Mouse (Mus musculus) left cerebral cortex, adult 18-20 months (tissue): Measurements from ENCODE around the gene Ficd. TPM values are rescaled to one million over a fixed set of nuclear protein-coding genes. Genes with fewer than 3 reads are reported as not detected.
A peak's percentile ranks its signal among the peaks of the same experiment; 100 is the strongest.

Experiments
- DNase-seq, 2 experiments: peaks; one replicate each; pipeline ENCODE4 v3.0.0; 2021 to 2022; ENCODE audit warnings: low spot score in 2 of 2, mixed read lengths in 1 of 2
- long read RNA-seq, 2 experiments: library from polyadenylated mRNA; stranded (forward); transcript quantifications; one replicate each; pipeline ENCODE4 v2.0.0; 2021
- total RNA-seq, 2 experiments: library from RNA; stranded (reverse); gene quantifications; 2 replicates each; pipeline ENCODE4 v1.2.3; 2021

The Ficd gene
- 10 to 100 TPM; 11.8 to 13.2 TPM for total RNA-seq
- long read RNA-seq, experiment 1, transcript Ficd-201 (3 exons, 3,133 nt), result major isoform, 37 of 40 reads
- long read RNA-seq, experiment 1, partial matches to known transcripts, result 0 of 40 reads
- long read RNA-seq, experiment 1, other reads (novel, unspliced or antisense), result 3 of 40 reads
- long read RNA-seq, experiment 2, transcript Ficd-201 (3 exons, 3,133 nt), result major isoform, 23 of 31 reads
- long read RNA-seq, experiment 2, partial matches to known transcripts, result 8 of 31 reads
- long read RNA-seq, experiment 2, other reads (novel, unspliced or antisense), result 0 of 31 reads

GRCm38 (mm10) chr5:113735345-113736112 lies at the start of gene Ficd:
Ficd (plus strand) TSS chr5:113735803.
- peak; percentile 87 to 93 for DNase-seq

DNA sequence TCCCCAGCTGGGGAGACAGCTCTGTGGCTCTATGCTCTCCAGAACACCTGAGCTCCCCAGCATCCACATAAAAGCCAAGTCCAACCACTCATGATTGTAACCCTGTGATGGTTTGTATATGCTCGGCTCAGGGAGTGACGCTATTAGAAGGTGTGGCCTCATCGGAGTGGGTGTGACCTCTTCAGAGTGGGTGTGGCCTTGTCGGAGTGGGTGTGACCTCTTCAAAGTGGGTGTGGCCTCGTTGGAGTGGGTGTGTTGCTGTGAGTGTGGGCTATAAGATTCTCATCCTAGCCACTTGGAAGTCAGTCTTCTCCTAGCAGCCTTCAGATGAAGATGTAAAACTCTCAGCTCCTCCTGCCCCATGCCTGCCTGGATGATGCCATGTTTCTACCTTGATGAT lies 48.1 kb upstream of the Ficd start:
- no peak for DNase-seq

DNA sequence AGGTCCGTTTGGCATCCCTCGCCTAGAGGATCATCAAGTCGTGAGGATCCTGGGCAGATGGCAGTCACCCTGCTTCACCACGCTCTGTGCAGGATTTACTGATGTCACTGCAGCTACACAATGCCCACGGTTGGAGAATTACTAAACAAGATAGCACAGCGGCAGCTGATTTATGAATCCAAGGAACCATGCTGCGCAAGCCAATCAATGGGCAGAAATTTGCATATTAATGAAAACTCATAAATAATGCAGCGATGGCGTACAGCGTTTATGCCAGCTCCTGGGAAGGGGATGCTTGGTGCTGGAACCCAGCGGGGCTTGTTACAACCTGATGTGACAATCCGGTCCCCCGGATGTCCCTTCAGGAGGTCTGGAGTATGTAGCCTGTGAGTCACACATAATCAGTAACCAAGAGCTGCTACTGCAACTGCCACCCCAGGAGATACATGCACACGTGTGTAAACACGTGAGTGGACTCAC lies 45.5 kb upstream of the Ficd start:
- no peak for DNase-seq

- DNase-seq, result no peak
These were observed 44.7 kb upstream of the Ficd start for GRCm38 (mm10) chr5:113690866-113691265.

GRCm38 (mm10) chr5:113693196-113693755 lies 42.3 kb upstream of the Ficd start:
- no peak for DNase-seq

DNA sequence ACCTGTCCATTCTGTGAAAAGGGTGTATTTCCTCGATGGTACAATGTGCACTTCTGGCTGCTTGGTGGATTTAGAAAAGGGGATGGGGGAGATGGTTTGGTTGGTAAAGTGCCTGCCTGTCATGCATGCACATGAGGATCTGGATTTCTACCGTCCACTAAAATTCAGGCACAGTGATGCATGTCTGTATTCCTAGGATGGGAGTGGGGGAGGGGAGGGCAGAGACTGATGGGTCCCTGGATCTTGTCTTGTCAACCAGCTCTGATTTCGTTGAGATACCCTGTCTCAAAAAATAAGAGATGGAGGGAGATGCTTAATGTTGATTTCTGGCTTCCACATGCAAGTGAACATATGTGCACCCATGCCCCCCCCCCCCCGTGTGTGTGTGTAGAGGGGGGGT lies 41.6 kb upstream of the Ficd start:
- no peak for DNase-seq

DNA sequence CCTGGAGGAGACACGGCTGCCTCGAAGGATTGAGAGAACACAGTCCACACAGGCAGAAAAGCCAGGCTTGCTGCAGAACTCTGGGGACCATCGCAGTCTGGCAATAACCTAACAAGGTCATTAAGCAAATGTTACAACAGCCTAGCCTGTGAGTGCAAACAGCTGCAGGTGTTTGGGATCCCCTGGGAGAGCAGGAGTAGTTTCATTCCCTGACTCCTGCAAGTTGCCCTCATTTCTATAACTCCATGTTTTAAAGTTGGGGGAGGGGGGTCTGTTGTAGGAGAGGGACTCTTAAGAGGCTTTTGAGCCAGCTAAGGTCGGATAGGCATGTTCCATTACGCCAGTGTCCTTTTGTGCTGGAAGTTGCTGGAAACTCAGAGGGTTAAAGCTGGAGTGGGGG lies 41.2 kb upstream of the Ficd start:
- DNase-seq, result no peak

GRCm38 (mm10) chr5:113700388-113701023 lies 35.1 kb upstream of the Ficd start:
- no peak for DNase-seq

DNA sequence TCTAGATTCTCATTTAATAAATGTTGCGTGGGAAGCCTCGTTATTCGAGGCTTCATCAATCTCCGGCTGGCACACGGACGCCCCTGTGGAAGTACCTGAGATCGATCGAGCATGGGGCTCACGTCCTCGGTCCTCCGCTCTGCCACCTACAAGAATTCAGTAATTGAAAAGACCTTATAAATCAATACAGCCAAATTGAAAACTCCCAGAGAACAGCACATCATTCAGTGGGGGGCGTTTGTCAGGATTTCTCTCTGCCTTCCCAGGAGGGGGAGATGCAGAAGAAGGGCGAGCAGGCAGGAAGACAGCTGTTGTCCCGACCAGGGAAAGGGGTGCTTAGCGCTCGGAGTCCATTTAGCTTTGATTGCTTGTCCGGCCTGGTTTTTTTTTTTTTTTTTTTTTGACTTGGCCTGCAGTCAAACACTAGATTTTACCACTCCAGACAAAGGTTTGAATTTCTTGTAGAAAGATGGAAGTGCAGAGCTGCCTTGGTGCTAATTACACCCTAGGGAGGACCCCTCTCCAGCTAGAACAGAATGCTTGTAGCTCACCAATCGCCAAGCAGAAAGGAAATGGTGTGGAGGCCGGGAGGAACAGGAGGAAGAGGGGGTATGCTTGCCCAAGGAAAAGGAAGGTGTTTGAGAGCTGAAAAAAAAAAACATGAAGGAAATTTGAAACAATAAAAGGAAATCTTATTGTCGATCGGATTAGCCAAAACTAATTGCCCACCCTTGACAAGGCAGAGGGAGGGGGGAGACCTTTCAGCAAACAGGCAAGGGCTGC lies 31.6 kb upstream of the Ficd start:
- no peak for DNase-seq

- DNase-seq, result no peak
These were observed 22.7 kb upstream of the Ficd start for GRCm38 (mm10) chr5:113712861-113713260.

DNA sequence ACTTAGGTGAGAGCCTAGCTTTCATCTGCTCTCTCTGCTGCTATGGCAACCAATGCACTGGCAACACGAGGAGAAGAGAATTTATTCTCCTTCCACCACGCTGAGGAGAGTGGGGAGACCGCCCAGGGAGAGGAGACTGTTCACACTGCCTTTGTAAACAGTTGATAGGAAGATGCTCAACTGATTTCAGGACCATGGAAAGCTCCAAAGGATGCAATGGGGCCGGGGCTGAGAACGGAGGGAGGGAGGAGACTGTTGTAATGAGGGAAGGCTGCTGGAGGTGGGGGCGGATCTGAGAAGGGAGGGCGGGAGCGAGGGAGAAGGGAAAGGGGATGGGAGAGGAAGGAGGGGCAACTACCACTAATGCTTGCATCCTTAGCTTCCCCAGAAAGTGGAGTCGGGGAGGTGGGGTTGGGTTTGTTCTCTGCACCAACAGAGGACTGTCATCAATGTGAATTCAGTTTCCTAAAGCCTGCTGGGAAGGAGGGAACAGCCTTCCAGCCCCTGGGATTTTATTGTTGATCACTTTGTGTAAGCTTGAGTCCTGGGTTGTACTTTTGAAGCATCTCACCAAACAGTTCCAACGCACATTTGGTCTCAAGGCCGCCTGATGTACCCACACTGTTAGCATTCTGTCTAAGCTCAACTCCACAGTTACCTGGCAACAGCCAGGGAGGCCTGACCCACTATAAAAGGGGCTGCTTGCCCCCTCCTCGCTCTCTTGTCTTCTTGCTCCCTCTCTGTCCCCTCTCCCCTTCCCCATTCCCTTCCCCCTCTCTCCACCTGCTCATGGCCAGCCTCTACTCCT lies 18.8 kb upstream of the Ficd start:
- DNase-seq, result peak; percentile 42 to 64

DNA sequence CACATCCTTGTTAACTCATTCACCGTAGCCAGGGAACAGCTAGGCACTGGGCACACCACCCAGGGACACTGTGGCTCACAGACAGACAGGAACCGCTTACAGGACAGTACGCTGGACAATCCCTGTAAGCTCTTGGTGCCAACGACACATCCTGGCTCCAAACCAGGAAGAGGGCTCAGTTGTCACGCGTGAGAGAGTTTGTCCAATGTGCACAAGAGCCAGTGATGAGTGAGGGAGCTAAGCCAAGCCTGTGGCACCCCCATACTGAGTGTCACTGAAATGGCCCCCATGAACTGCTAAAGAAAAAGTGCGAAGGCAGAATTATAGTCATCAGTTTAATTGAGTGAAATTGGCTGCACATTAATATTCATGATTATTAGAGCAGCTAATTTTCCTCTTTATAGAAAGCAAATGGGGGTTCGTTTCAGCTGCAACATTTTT lies 16.4 kb upstream of the Ficd start:
- no peak for DNase-seq

- no peak for DNase-seq
These were observed 13.2 kb upstream of the Ficd start for GRCm38 (mm10) chr5:113722224-113723013.

GRCm38 (mm10) chr5:113723567-113724237 lies 11.9 kb upstream of the Ficd start:
- no peak for DNase-seq

DNA sequence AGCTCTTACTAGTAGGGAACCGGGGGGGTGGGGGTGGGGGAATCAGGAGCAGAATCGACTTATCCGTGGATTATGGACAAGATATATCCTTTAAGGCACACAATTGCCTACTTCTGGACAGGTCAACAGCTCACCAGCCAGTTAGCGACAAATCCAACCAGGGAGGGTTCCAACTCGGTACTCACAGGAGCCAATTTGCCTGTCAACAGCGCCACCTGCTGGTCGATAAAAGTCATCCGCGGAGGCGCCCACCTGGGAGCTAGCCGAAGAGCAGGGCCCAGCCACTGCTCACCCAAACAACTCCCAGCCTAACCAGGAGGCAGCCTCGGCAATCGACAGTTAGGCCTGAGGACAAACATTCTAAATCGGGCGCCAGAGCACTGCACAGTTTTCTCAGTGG lies 11.2 kb upstream of the Ficd start, which contains the start of gene 1700069L16Rik:
Gene 1700069L16Rik, minus strand, starts transcription at position 327 of the 400 bp plus-strand sequence.
- peak; percentile 90 to 92 for DNase-seq

DNA sequence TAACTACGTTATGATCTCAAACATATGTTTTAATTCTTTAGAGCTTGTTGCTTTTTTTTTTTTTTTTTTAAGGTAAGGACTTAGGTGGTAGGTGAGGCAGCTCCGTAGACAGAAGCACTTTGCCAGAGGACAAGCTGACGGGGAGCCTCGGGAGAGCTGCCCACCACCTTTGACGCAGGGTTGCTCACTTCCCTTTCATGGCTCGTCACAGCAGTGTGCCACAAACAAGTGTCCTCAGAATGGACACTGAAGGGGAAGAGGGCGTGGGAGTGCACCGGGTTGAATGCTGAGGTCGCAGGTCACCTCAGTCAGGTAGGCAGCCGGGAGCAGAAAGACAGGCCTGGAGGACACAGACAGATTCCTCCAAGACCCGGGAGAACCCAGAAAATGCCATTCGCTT lies 10.2 kb upstream of the Ficd start:
- no peak for DNase-seq

- DNase-seq, result no peak
These were observed 9.0 kb upstream of the Ficd start for GRCm38 (mm10) chr5:113726618-113727017.

DNA sequence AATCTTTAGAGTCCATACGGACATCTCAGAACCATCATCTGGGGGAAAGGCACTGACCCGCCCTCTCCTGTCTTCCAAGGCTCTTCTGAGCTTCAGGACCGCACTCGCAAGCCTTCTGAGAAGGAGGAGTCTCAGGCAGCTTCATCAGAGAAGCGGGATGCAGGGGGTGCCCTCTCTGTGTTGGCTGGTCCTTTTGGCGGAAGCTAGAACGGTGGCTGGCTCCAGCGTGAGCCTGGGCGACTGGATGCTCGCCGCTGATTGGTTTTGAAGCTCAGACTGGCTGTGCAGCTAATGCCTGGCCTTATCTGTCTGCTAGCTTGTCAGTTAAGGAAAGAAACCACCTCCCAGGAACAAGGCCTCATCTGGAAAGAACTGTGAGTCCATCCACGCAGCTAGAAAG lies 8.4 kb upstream of the Ficd start:
- DNase-seq, result no peak

GRCm38 (mm10) chr5:113728011-113728410 lies 7.6 kb upstream of the Ficd start:
- no peak for DNase-seq
